In genomic region chr19:3855601-3856000, GRCm38 (mm10) we compare ENCODE assay signal across 8 mouse cellular contexts. TPM values are rescaled to one million over a fixed set of nuclear protein-coding genes. Genes with fewer than 3 reads are reported as not detected.
DNase-seq lines count a peak whose midpoint lies in the region; ATAC-seq and TF ChIP-seq lines count a peak whose summit lies in the region.

No protein-coding gene starts in this region.

- WGBS in kidney, postnatal 0 days, result 14% methylated on average over 4 of the region's 4 CpGs
- 24% methylated on average over 4 of the region's 4 CpGs for WGBS in kidney, embryonic 14.5 days
- 43% methylated on average over 4 of the region's 4 CpGs for WGBS in liver, embryonic 12.5 days (ENCODE audit: insufficient replicate concordance)

- no peak overlapping the region; the same call in 1 of the 2 replicates for H3K4me3 ChIP-seq in kidney, postnatal 0 days (replicated peaks; ENCODE audit: low read depth, low read length)
- no peak overlapping the region for H3K4me3 ChIP-seq in kidney, embryonic 14.5 days (ENCODE audit: low read length)
- no peak overlapping the region for H3K4me3 ChIP-seq in liver, embryonic 12.5 days

- no peak for TF ChIP-seq CTCF in kidney, postnatal 0 days (IDR thresholded peaks at IDR 0.05; ENCODE audit: low read depth)

- H3K9ac ChIP-seq in kidney, postnatal 0 days (ENCODE audit: low read depth, low read length), result peak overlapping the region; percentile 3; the same call in 1 of the 2 replicates
- H3K9ac ChIP-seq in kidney, embryonic 14.5 days (ENCODE audit: low read depth, low read length), result no peak overlapping the region
- H3K9ac ChIP-seq in liver, embryonic 12.5 days, result no peak overlapping the region

- peak; percentile 73 for DNase-seq in kidney, postnatal 0 days (ENCODE audit: low spot score)
- peak; percentile 73 for DNase-seq in ZHBTc4 (ENCODE audit: low read depth, low spot score)
- peak; percentile 28 for DNase-seq in forelimb bud, embryonic 11.5 days (ENCODE audit: low read depth, low spot score)
- DNase-seq in spleen, adult 12 weeks (ENCODE audit: low spot score), result no peak
- no peak for DNase-seq in heart, postnatal 4 days

- H3K4me1 ChIP-seq in kidney, postnatal 0 days (replicated peaks; ENCODE audit: insufficient read depth, low read length), result peaks cover 9% of the 10 kb centered on the region; the same call in 1 of the 2 replicates
- H3K4me1 ChIP-seq in kidney, embryonic 14.5 days (ENCODE audit: control insufficient read depth, insufficient read depth, low read length), result peaks cover 12% of the 10 kb centered on the region
- H3K4me1 ChIP-seq in liver, embryonic 12.5 days, result peaks cover 48% of the 10 kb centered on the region

- no peaks in the 10 kb centered on the region for H3K36me3 ChIP-seq in kidney, postnatal 0 days (ENCODE audit: insufficient read depth, low read length)
- H3K36me3 ChIP-seq in kidney, embryonic 14.5 days (ENCODE audit: control insufficient read depth, insufficient read depth, low read length), result no peaks in the 10 kb centered on the region
- H3K36me3 ChIP-seq in liver, embryonic 12.5 days, result no peaks in the 10 kb centered on the region

- ATAC-seq in kidney, postnatal 0 days (replicated peaks; ENCODE audit: low FRiP score, low read depth), result no peak
- no peak for ATAC-seq in kidney, embryonic 14.5 days (ENCODE audit: low FRiP score, low TSS enrichment)
- ATAC-seq in liver, embryonic 12.5 days, result no peak
- ATAC-seq in frontal cortex, adult (ENCODE audit: low TSS enrichment), result no peak

- H3K27ac ChIP-seq in kidney, postnatal 0 days, result peak overlapping the region; percentile 8; the same call in 1 of the 2 replicates
- H3K27ac ChIP-seq in kidney, embryonic 14.5 days (ENCODE audit: low read depth, low read length), result no peak overlapping the region; the same call in 1 of the 2 replicates
- no peak overlapping the region for H3K27ac ChIP-seq in liver, embryonic 12.5 days

- no peaks in the 10 kb centered on the region for H3K9me3 ChIP-seq in kidney, postnatal 0 days (replicated peaks; ENCODE audit: low read length)
- H3K9me3 ChIP-seq in kidney, embryonic 14.5 days (ENCODE audit: control insufficient read depth, low read length), result no peaks in the 10 kb centered on the region
- no peaks in the 10 kb centered on the region for H3K9me3 ChIP-seq in liver, embryonic 12.5 days (replicated peaks)

- no peaks in the 10 kb centered on the region for H3K27me3 ChIP-seq in kidney, postnatal 0 days (ENCODE audit: insufficient read depth, low read length)
- H3K27me3 ChIP-seq in kidney, embryonic 14.5 days (ENCODE audit: control insufficient read depth, insufficient read depth, low read length), result no peaks in the 10 kb centered on the region
- H3K27me3 ChIP-seq in liver, embryonic 12.5 days (replicated peaks), result no peaks in the 10 kb centered on the region

- peak overlapping the region; percentile 28; the same call in 1 of the 2 replicates for H3K4me2 ChIP-seq in kidney, postnatal 0 days (ENCODE audit: low read length)
- no peak overlapping the region for H3K4me2 ChIP-seq in kidney, embryonic 14.5 days (replicated peaks; ENCODE audit: low read depth, low read length)
- H3K4me2 ChIP-seq in liver, embryonic 12.5 days, result 0 out of 2 replicates have a peak overlapping the region, but pooled peaks have one; percentile 9

RNA-seq across cellular contexts. Expression of gene Chka, which starts 4.0 kb away (rescaled TPM):
- 53.0 and 54.7 TPM in 2 replicates for polyA plus RNA-seq in kidney, postnatal 0 days (2015; fragmentation: Nextera tagmentation; extraction: Ambion mirVana)
- polyA plus RNA-seq in kidney, embryonic 14.5 days (2014; fragmentation: Nextera tagmentation; extraction: Ambion mirVana), result 46.8 and 62.6 TPM in 2 replicates
- 25.5 and 26.7 TPM in 2 replicates for polyA plus RNA-seq in liver, embryonic 12.5 days (2016; fragmentation: Nextera tagmentation; extraction: Ambion mirVana)
- 10 to 100 TPM; 16.8 to 16.9 TPM for total RNA-seq in heart, postnatal 4 days (2021)

RNA-seq across cellular contexts. Expression of gene Tcirg1, which starts 51.3 kb away (rescaled TPM):
- 31.4 and 33.0 TPM in 2 replicates for polyA plus RNA-seq in kidney, postnatal 0 days (2015; fragmentation: Nextera tagmentation; extraction: Ambion mirVana)
- 26.2 and 35.0 TPM in 2 replicates for polyA plus RNA-seq in kidney, embryonic 14.5 days (2014; fragmentation: Nextera tagmentation; extraction: Ambion mirVana)
- polyA plus RNA-seq in liver, embryonic 12.5 days (2016; fragmentation: Nextera tagmentation; extraction: Ambion mirVana), result 24.7 and 26.1 TPM in 2 replicates
- 10 to 100 TPM; 19.2 to 22.9 TPM for total RNA-seq in heart, postnatal 4 days (2021)

RNA-seq across cellular contexts. Expression of gene Ndufs8, which starts 57.0 kb away (rescaled TPM):
- 417 and 423 TPM in 2 replicates for polyA plus RNA-seq in kidney, postnatal 0 days (2015; fragmentation: Nextera tagmentation; extraction: Ambion mirVana)
- polyA plus RNA-seq in kidney, embryonic 14.5 days (2014; fragmentation: Nextera tagmentation; extraction: Ambion mirVana), result 397 and 412 TPM in 2 replicates
- polyA plus RNA-seq in liver, embryonic 12.5 days (2016; fragmentation: Nextera tagmentation; extraction: Ambion mirVana), result 197 and 218 TPM in 2 replicates
- total RNA-seq in heart, postnatal 4 days (2021), result 100 to 1,000 TPM; 290 to 307 TPM

Comparison
In these comparisons a context has a peak if more than half of its experiments do, and no peak if none do; other contexts are left out.
1. DNase-seq: peak in kidney, postnatal 0 days (single experiment), ZHBTc4 (single experiment) and forelimb bud, embryonic 11.5 days (single experiment); none in spleen, adult 12 weeks (single experiment) and heart, postnatal 4 days (single experiment).